In the genomic region with DNA sequence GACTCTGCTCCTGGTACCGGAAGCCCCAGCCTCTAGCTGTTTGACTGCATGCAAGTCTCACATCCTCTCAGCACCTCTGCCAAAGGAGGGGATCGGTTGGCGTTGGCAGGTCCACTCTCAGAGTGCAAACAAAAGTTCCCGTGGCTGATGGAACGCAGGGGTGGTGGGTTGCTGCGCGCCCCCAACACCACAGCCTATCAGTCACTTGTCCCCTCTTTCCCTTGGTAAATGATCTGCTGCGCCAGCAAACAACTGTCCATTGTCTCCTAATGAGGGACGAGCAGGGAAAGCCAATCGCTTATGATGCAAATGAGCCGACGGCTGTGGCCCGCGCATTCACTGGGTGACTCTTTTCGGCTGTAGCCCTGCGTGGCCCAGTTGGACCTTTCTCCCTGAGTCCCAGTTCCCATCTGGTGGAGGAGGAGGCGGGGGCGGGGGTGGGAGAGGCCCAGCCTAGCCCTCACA, we compare ENCODE assay signal across 10 mouse cellular contexts. TPM values are rescaled to one million over a fixed set of nuclear protein-coding genes. Genes with fewer than 3 reads are reported as not detected.
DNase-seq lines count a peak whose midpoint lies in the region; ATAC-seq lines count a peak whose summit lies in the region.
"Had no signal": no experiment of that assay in that cellular context is flagged by ENCODE, and none has a peak within 500 bp of the region (broad histone marks: within the 10 kb centered on the region; RNA-seq: fewer than 3 reads in every experiment).

No protein-coding gene starts in this region.

- H3K27me3 ChIP-seq in heart, embryonic 14.5 days (ENCODE audit: control insufficient read depth, insufficient read depth, low read length), result no peaks in the 10 kb centered on the region
- no peaks in the 10 kb centered on the region for H3K27me3 ChIP-seq in hindbrain, embryonic 11.5 days (ENCODE audit: control insufficient read depth, insufficient read depth, low read length)
- no peaks in the 10 kb centered on the region for H3K27me3 ChIP-seq in midbrain, embryonic 10.5 days (ENCODE audit: low read depth, poor library complexity, severe bottlenecking)

- peak overlapping the region; percentile 52 for H3K4me2 ChIP-seq in heart, embryonic 14.5 days (ENCODE audit: low read length)
- H3K4me2 ChIP-seq in hindbrain, embryonic 11.5 days (replicated peaks; ENCODE audit: low read depth, low read length), result peak overlapping the region; percentile 29

- WGBS in heart, embryonic 14.5 days, result 10% methylated on average over 18 of the region's 18 CpGs
- WGBS in hindbrain, embryonic 11.5 days, result 3% methylated on average over 18 of the region's 18 CpGs
- 5% methylated on average over 18 of the region's 18 CpGs for WGBS in midbrain, embryonic 10.5 days

- peak overlapping the region; percentile 9 to 18; a peak in 3 of 4 replicates for H3K4me3 ChIP-seq in heart, embryonic 14.5 days (ENCODE audit: control insufficient read depth in 1 of 2, insufficient read depth in 1 of 2, low read depth in 1 of 2, low read length in 2 of 2)
- peak overlapping the region; percentile 31 for H3K4me3 ChIP-seq in hindbrain, embryonic 11.5 days (ENCODE audit: low read depth, low read length)
- H3K4me3 ChIP-seq in midbrain, embryonic 10.5 days, result peak overlapping the region; percentile 46
- H3K4me3 ChIP-seq: erythroblast, embryonic 14.5 days had no signal

- no peak overlapping the region for H3K27ac ChIP-seq in heart, embryonic 14.5 days (replicated peaks in 1 of 2; ENCODE audit: control insufficient read depth in 1 of 2, insufficient read depth in 1 of 2, low read depth in 2 of 2, low read length in 2 of 2)
- H3K27ac ChIP-seq in hindbrain, embryonic 11.5 days (ENCODE audit: low read depth, low read length), result peak overlapping the region; percentile 98
- peak overlapping the region; percentile 89 for H3K27ac ChIP-seq in midbrain, embryonic 10.5 days (replicated peaks)

- H3K36me3 ChIP-seq in heart, embryonic 14.5 days (ENCODE audit: control insufficient read depth, insufficient read depth, low read length), result no peaks in the 10 kb centered on the region
- H3K36me3 ChIP-seq in hindbrain, embryonic 11.5 days (ENCODE audit: control insufficient read depth, insufficient read depth, low read length), result no peaks in the 10 kb centered on the region
- H3K36me3 ChIP-seq in midbrain, embryonic 10.5 days, result no peaks in the 10 kb centered on the region

- H3K9me3 ChIP-seq in heart, embryonic 14.5 days (ENCODE audit: control insufficient read depth, low read length), result no peaks in the 10 kb centered on the region
- H3K9me3 ChIP-seq in hindbrain, embryonic 11.5 days (ENCODE audit: control insufficient read depth, low read length), result no peaks in the 10 kb centered on the region
- H3K9me3 ChIP-seq in midbrain, embryonic 10.5 days (replicated peaks), result no peaks in the 10 kb centered on the region

- peaks cover 26 to 28% of the 10 kb centered on the region in 2 experiments for H3K4me1 ChIP-seq in heart, embryonic 14.5 days (ENCODE audit: control insufficient read depth in 2 of 2, insufficient read depth in 2 of 2, low read length in 2 of 2)
- peaks cover 10% of the 10 kb centered on the region for H3K4me1 ChIP-seq in hindbrain, embryonic 11.5 days (replicated peaks; ENCODE audit: control insufficient read depth, insufficient read depth, low read length)
- H3K4me1 ChIP-seq in midbrain, embryonic 10.5 days, result peaks cover 57% of the 10 kb centered on the region

- no peak for ATAC-seq in heart, embryonic 14.5 days (ENCODE audit: insufficient number of reproducible peaks, insufficient read depth, low FRiP score, low read depth)
- peak; percentile 70 for ATAC-seq in hindbrain, embryonic 11.5 days (ENCODE audit: low FRiP score)
- no peak for ATAC-seq in inflammation-experienced regulatory T-cells, adult 6 months

- peak overlapping the region; percentile 25; the same call in 1 of the 2 replicates for H3K9ac ChIP-seq in heart, embryonic 14.5 days (ENCODE audit: low read length)
- H3K9ac ChIP-seq in hindbrain, embryonic 11.5 days (ENCODE audit: low read depth, low read length), result peak overlapping the region; percentile 56

- DNase-seq in heart, postnatal 4 days, result no peak
- DNase-seq in Muller cell, postnatal 12 days (ENCODE audit: inconsistent ontology term), result peak; percentile 79
- DNase-seq in hindbrain, embryonic 11.5 days (ENCODE audit: low spot score), result peak; percentile 85
- DNase-seq in midbrain, embryonic 10.5 days (ENCODE audit: low spot score), result peak; percentile 75
- no peak for DNase-seq in urinary bladder, postnatal 14 days (ENCODE audit: low spot score)
- DNase-seq in gastrocnemius, postnatal 4 days (ENCODE audit: low spot score in 2 of 2), result no peak

RNA-seq across cellular contexts. Expression of a gene that starts 13.2 kb away (rescaled TPM):
- 24.7 and 31.6 TPM in 2 replicates for polyA plus RNA-seq in heart, embryonic 14.5 days (2014; fragmentation: Nextera tagmentation; extraction: Ambion mirVana)
- total RNA-seq in heart, postnatal 4 days (2021), result 10 to 100 TPM; 59.5 to 60.4 TPM
- polyA plus RNA-seq in hindbrain, embryonic 11.5 days (2014; fragmentation: Nextera tagmentation; extraction: Ambion mirVana), result 74.5 and 89.4 TPM in 2 replicates
- 36.1 and 47.7 TPM in 2 replicates for polyA plus RNA-seq in midbrain, embryonic 10.5 days (2016; fragmentation: Nextera tagmentation; extraction: Ambion mirVana)
- total RNA-seq in gastrocnemius, postnatal 4 days (2021), result 10 to 100 TPM; 72.6 to 79.3 TPM
- 1 to 10 TPM; 1.7 to 2.5 (median 1.9) TPM for polyA plus RNA-seq in inflammation-experienced regulatory T-cells, adult 6 months (2017; shearing (Covaris generic))

RNA-seq across cellular contexts. Expression of a gene that starts 14.4 kb away (rescaled TPM):
- polyA plus RNA-seq in heart, embryonic 14.5 days (2014; fragmentation: Nextera tagmentation; extraction: Ambion mirVana), result 5.4 and 9.0 TPM in 2 replicates
- 10 to 100 TPM; 11.5 to 11.7 TPM for total RNA-seq in heart, postnatal 4 days (2021)
- polyA plus RNA-seq in hindbrain, embryonic 11.5 days (2014; fragmentation: Nextera tagmentation; extraction: Ambion mirVana), result 88.0 and 127 TPM in 2 replicates
- 38.8 and 57.7 TPM in 2 replicates for polyA plus RNA-seq in midbrain, embryonic 10.5 days (2016; fragmentation: Nextera tagmentation; extraction: Ambion mirVana)
- 1 to 10 TPM; 8.1 to 8.3 TPM for total RNA-seq in gastrocnemius, postnatal 4 days (2021)
- polyA plus RNA-seq in inflammation-experienced regulatory T-cells, adult 6 months (2017; shearing (Covaris generic)), result not detected
- total RNA-seq: monocyte, adult 5-6 weeks had no signal

RNA-seq across cellular contexts. Expression of a gene that starts 31.0 kb away (rescaled TPM):
- 17.1 and 17.3 TPM in 2 replicates for polyA plus RNA-seq in heart, embryonic 14.5 days (2014; fragmentation: Nextera tagmentation; extraction: Ambion mirVana)
- 10 to 100 TPM; 12.0 to 13.1 TPM for total RNA-seq in heart, postnatal 4 days (2021)
- 4.5 and 5.0 TPM in 2 replicates for polyA plus RNA-seq in hindbrain, embryonic 11.5 days (2014; fragmentation: Nextera tagmentation; extraction: Ambion mirVana)
- polyA plus RNA-seq in midbrain, embryonic 10.5 days (2016; fragmentation: Nextera tagmentation; extraction: Ambion mirVana), result 3.2 and 4.0 TPM in 2 replicates
- 1 to 10 TPM; 8.0 to 8.9 TPM for total RNA-seq in gastrocnemius, postnatal 4 days (2021)
- polyA plus RNA-seq in inflammation-experienced regulatory T-cells, adult 6 months (2017; shearing (Covaris generic)), result 100 to 1,000 TPM; 143 to 171 (median 153) TPM

RNA-seq across cellular contexts. Expression of a gene that starts 37.1 kb away (rescaled TPM):
- 245 and 260 TPM in 2 replicates for polyA plus RNA-seq in heart, embryonic 14.5 days (2014; fragmentation: Nextera tagmentation; extraction: Ambion mirVana)
- 10 to 100 TPM; 69.0 to 72.5 TPM for total RNA-seq in heart, postnatal 4 days (2021)
- polyA plus RNA-seq in hindbrain, embryonic 11.5 days (2014; fragmentation: Nextera tagmentation; extraction: Ambion mirVana), result 387 and 395 TPM in 2 replicates
- 382 and 448 TPM in 2 replicates for polyA plus RNA-seq in midbrain, embryonic 10.5 days (2016; fragmentation: Nextera tagmentation; extraction: Ambion mirVana)
- 10 to 100 TPM; 81.3 to 87.8 TPM for total RNA-seq in gastrocnemius, postnatal 4 days (2021)
- 100 to 1,000 TPM; 523 to 733 (median 603) TPM for polyA plus RNA-seq in inflammation-experienced regulatory T-cells, adult 6 months (2017; shearing (Covaris generic))

RNA-seq across cellular contexts. Expression of a gene that starts 54.1 kb away (rescaled TPM):
- 81.7 and 96.0 TPM in 2 replicates for polyA plus RNA-seq in heart, embryonic 14.5 days (2014; fragmentation: Nextera tagmentation; extraction: Ambion mirVana)
- 10 to 100 TPM; 50.6 to 52.8 TPM for total RNA-seq in heart, postnatal 4 days (2021)
- polyA plus RNA-seq in hindbrain, embryonic 11.5 days (2014; fragmentation: Nextera tagmentation; extraction: Ambion mirVana), result 3.1 and 3.5 TPM in 2 replicates
- 2.4 and 3.7 TPM in 2 replicates for polyA plus RNA-seq in midbrain, embryonic 10.5 days (2016; fragmentation: Nextera tagmentation; extraction: Ambion mirVana)
- 10 to 100 TPM; 56.2 to 80.9 TPM for total RNA-seq in gastrocnemius, postnatal 4 days (2021)
- polyA plus RNA-seq in inflammation-experienced regulatory T-cells, adult 6 months (2017; shearing (Covaris generic)), result 1 to 10 TPM; 1.6 to 2.2 (median 2.1) TPM
- total RNA-seq: monocyte, adult 5-6 weeks had no signal
- polyA plus RNA-seq: erythroblast, embryonic 14.5 days had no signal

Comparison
In these comparisons a context has a peak if more than half of its experiments do, and no peak if none do; other contexts are left out.
1. H3K27ac ChIP-seq: peak in hindbrain, embryonic 11.5 days (single experiment) and midbrain, embryonic 10.5 days (single experiment); none in heart, embryonic 14.5 days (0 of 2).
2. DNase-seq: peak in Muller cell, postnatal 12 days (single experiment), hindbrain, embryonic 11.5 days (single experiment) and midbrain, embryonic 10.5 days (single experiment); none in heart, postnatal 4 days (single experiment), urinary bladder, postnatal 14 days (single experiment) and gastrocnemius, postnatal 4 days (0 of 2).
3. Peak in every context shown above with its lines, with median percentiles within 50 percentile points of each other: H3K4me3 ChIP-seq.